Mouse (Mus musculus): Measurements from ENCODE around the gene Dock11. TPM values are rescaled to one million over a fixed set of nuclear protein-coding genes. Genes with fewer than 3 reads are reported as not detected.
A peak's percentile ranks its signal among the peaks of the same experiment; 100 is the strongest.

The Dock11 gene
- 6.1 and 6.9 TPM in 2 replicates for polyA plus RNA-seq (2015; fragmentation: Nextera tagmentation; extraction: Ambion mirVana)

- Histone ChIP-seq H3K27ac (ENCODE audit: low read length) (no peak within 1 kb of the TSS), H3K4me2 (ENCODE audit: low read depth, low read length) (peak within 1 kb of the TSS; percentile 58), H3K4me1 (ENCODE audit: control insufficient read depth, insufficient read depth, low read length) (no peaks in the 10 kb centered on the region), H3K4me3 (ENCODE audit: low read length) (peak within 1 kb of the TSS; percentile 58), H3K36me3 (ENCODE audit: control insufficient read depth, insufficient read depth, low read length) (no peaks in the 10 kb centered on the region), H3K27me3 (replicated peaks; ENCODE audit: control insufficient read depth, insufficient read depth, low read length) (no peaks in the 10 kb centered on the region), H3K9ac (ENCODE audit: low read depth, low read length) (peak within 1 kb of the TSS; percentile 67), H3K9me3 (ENCODE audit: control insufficient read depth, low read length) (no peaks in the 10 kb centered on the region)
- ATAC-seq = peak; percentile 95
- WGBS = 17% methylated on average over 32 of the region's 38 CpGs
Observed at GRCm38 (mm10) chrX:35888087-35888895, at the start of gene Dock11. TSS of gene Dock11 (plus strand) at chrX:35888832.

GRCm38 (mm10) chrX:35879703-35880102 lies 8.9 kb upstream of the Dock11 start:
- Histone ChIP-seq H3K27ac (ENCODE audit: low read length) (no peak overlapping the region), H3K9ac (ENCODE audit: low read depth, low read length) (no peak overlapping the region), H3K27me3 (replicated peaks; ENCODE audit: control insufficient read depth, insufficient read depth, low read length) (no peaks in the 10 kb centered on the region), H3K4me3 (ENCODE audit: low read length) (no peak overlapping the region), H3K9me3 (ENCODE audit: control insufficient read depth, low read length) (no peaks in the 10 kb centered on the region), H3K4me1 (ENCODE audit: control insufficient read depth, insufficient read depth, low read length) (no peaks in the 10 kb centered on the region), H3K4me2 (ENCODE audit: low read depth, low read length) (no peak overlapping the region), H3K36me3 (ENCODE audit: control insufficient read depth, insufficient read depth, low read length) (no peaks in the 10 kb centered on the region)
- ATAC-seq = no peak
- 70% methylated on average over 1 of the region's 1 CpGs for WGBS

GRCm38 (mm10) chrX:35888945-35889799 lies 540 bp downstream of the Dock11 start:
- Histone ChIP-seq H3K4me3 (ENCODE audit: low read length) (peak overlapping the region; percentile 58), H3K36me3 (ENCODE audit: control insufficient read depth, insufficient read depth, low read length) (no peaks in the 10 kb centered on the region), H3K4me2 (ENCODE audit: low read depth, low read length) (peak overlapping the region; percentile 58), H3K27me3 (replicated peaks; ENCODE audit: control insufficient read depth, insufficient read depth, low read length) (no peaks in the 10 kb centered on the region), H3K9ac (ENCODE audit: low read depth, low read length) (peak overlapping the region; percentile 67), H3K4me1 (ENCODE audit: control insufficient read depth, insufficient read depth, low read length) (no peaks in the 10 kb centered on the region), H3K9me3 (ENCODE audit: control insufficient read depth, low read length) (no peaks in the 10 kb centered on the region), H3K27ac (ENCODE audit: low read length) (no peak overlapping the region)
- 14% methylated on average over 46 of the region's 58 CpGs for WGBS
- peak; percentile 72 for ATAC-seq

GRCm38 (mm10) chrX:35889800-35890106 lies 1.1 kb downstream of the Dock11 start:
- peak; percentile 4; the same call in 1 of the 2 replicates for ATAC-seq
- Histone ChIP-seq H3K4me3 (ENCODE audit: low read length) (peak overlapping the region; percentile 58), H3K27ac (ENCODE audit: low read length) (no peak overlapping the region), H3K9ac (ENCODE audit: low read depth, low read length) (peak overlapping the region; percentile 67), H3K9me3 (ENCODE audit: control insufficient read depth, low read length) (no peaks in the 10 kb centered on the region), H3K4me1 (ENCODE audit: control insufficient read depth, insufficient read depth, low read length) (no peaks in the 10 kb centered on the region), H3K36me3 (ENCODE audit: control insufficient read depth, insufficient read depth, low read length) (no peaks in the 10 kb centered on the region), H3K27me3 (replicated peaks; ENCODE audit: control insufficient read depth, insufficient read depth, low read length) (no peaks in the 10 kb centered on the region), H3K4me2 (ENCODE audit: low read depth, low read length) (peak overlapping the region; percentile 58)
- WGBS = 10% methylated on average over 8 of the region's 8 CpGs

- H3K27me3 ChIP-seq (replicated peaks; ENCODE audit: control insufficient read depth, insufficient read depth, low read length) = no peaks in the 10 kb centered on the region
- no peaks in the 10 kb centered on the region for H3K4me1 ChIP-seq (ENCODE audit: control insufficient read depth, insufficient read depth, low read length)
- no peak overlapping the region for H3K4me3 ChIP-seq (ENCODE audit: low read length)
- no peaks in the 10 kb centered on the region for H3K9me3 ChIP-seq (ENCODE audit: control insufficient read depth, low read length)
- no peak overlapping the region for H3K9ac ChIP-seq (ENCODE audit: low read depth, low read length)
- WGBS = 71% methylated on average over 5 of the region's 5 CpGs
- no peak overlapping the region for H3K27ac ChIP-seq (ENCODE audit: low read length)
- H3K36me3 ChIP-seq (ENCODE audit: control insufficient read depth, insufficient read depth, low read length) = no peaks in the 10 kb centered on the region
- H3K4me2 ChIP-seq (ENCODE audit: low read depth, low read length) = no peak overlapping the region
- ATAC-seq = no peak
Observed at GRCm38 (mm10) chrX:35891534-35892125, 3.0 kb downstream of the Dock11 start.

GRCm38 (mm10) chrX:35892377-35892776 lies 3.7 kb downstream of the Dock11 start:
- Histone ChIP-seq H3K9me3 (ENCODE audit: control insufficient read depth, low read length) (no peaks in the 10 kb centered on the region), H3K9ac (ENCODE audit: low read depth, low read length) (no peak overlapping the region), H3K36me3 (ENCODE audit: control insufficient read depth, insufficient read depth, low read length) (no peaks in the 10 kb centered on the region), H3K4me1 (ENCODE audit: control insufficient read depth, insufficient read depth, low read length) (no peaks in the 10 kb centered on the region), H3K27me3 (replicated peaks; ENCODE audit: control insufficient read depth, insufficient read depth, low read length) (no peaks in the 10 kb centered on the region), H3K4me3 (ENCODE audit: low read length) (no peak overlapping the region), H3K4me2 (ENCODE audit: low read depth, low read length) (no peak overlapping the region), H3K27ac (ENCODE audit: low read length) (no peak overlapping the region)
- no peak for ATAC-seq
- 73% methylated on average over 5 of the region's 5 CpGs for WGBS

GRCm38 (mm10) chrX:35897648-35898500 lies 9.2 kb downstream of the Dock11 start:
- ATAC-seq = no peak
- H3K4me2 ChIP-seq (ENCODE audit: low read depth, low read length) = no peak overlapping the region
- H3K9me3 ChIP-seq (ENCODE audit: control insufficient read depth, low read length) = no peaks in the 10 kb centered on the region
- no peak overlapping the region for H3K9ac ChIP-seq (ENCODE audit: low read depth, low read length)
- no peak overlapping the region for H3K4me3 ChIP-seq (ENCODE audit: low read length)
- H3K27me3 ChIP-seq (replicated peaks; ENCODE audit: control insufficient read depth, insufficient read depth, low read length) = no peaks in the 10 kb centered on the region
- WGBS = 84% methylated on average over 11 of the region's 11 CpGs
- no peak overlapping the region for H3K27ac ChIP-seq (ENCODE audit: low read length)
- H3K4me1 ChIP-seq (ENCODE audit: control insufficient read depth, insufficient read depth, low read length) = no peaks in the 10 kb centered on the region
- no peaks in the 10 kb centered on the region for H3K36me3 ChIP-seq (ENCODE audit: control insufficient read depth, insufficient read depth, low read length)

GRCm38 (mm10) chrX:35898501-35898766 lies 9.8 kb downstream of the Dock11 start:
- 96% methylated on average over 2 of the region's 2 CpGs for WGBS
- no peak overlapping the region for H3K4me3 ChIP-seq (ENCODE audit: low read length)

GRCm38 (mm10) chrX:35904352-35904751 lies 15.7 kb downstream of the Dock11 start:
- no peaks in the 10 kb centered on the region for H3K4me1 ChIP-seq (ENCODE audit: control insufficient read depth, insufficient read depth, low read length)
- ATAC-seq = no peak
- no peaks in the 10 kb centered on the region for H3K9me3 ChIP-seq (ENCODE audit: control insufficient read depth, low read length)
- no peak overlapping the region for H3K27ac ChIP-seq (ENCODE audit: low read length)
- no peak overlapping the region for H3K4me2 ChIP-seq (ENCODE audit: low read depth, low read length)
- H3K27me3 ChIP-seq (replicated peaks; ENCODE audit: control insufficient read depth, insufficient read depth, low read length) = no peaks in the 10 kb centered on the region
- no peaks in the 10 kb centered on the region for H3K36me3 ChIP-seq (ENCODE audit: control insufficient read depth, insufficient read depth, low read length)
- 66% methylated on average over 7 of the region's 7 CpGs for WGBS
- no peak overlapping the region for H3K9ac ChIP-seq (ENCODE audit: low read depth, low read length)
- no peak overlapping the region for H3K4me3 ChIP-seq (ENCODE audit: low read length)

More at GRCm38 (mm10) chrX:35898501-35898766, 9.8 kb downstream of the Dock11 start:
- no peak for ATAC-seq
- Histone ChIP-seq H3K27me3 (replicated peaks; ENCODE audit: control insufficient read depth, insufficient read depth, low read length) (no peaks in the 10 kb centered on the region), H3K27ac (ENCODE audit: low read length) (no peak overlapping the region), H3K9ac (ENCODE audit: low read depth, low read length) (no peak overlapping the region), H3K9me3 (ENCODE audit: control insufficient read depth, low read length) (no peaks in the 10 kb centered on the region), H3K4me1 (ENCODE audit: control insufficient read depth, insufficient read depth, low read length) (no peaks in the 10 kb centered on the region), H3K36me3 (ENCODE audit: control insufficient read depth, insufficient read depth, low read length) (no peaks in the 10 kb centered on the region), H3K4me2 (ENCODE audit: low read depth, low read length) (no peak overlapping the region)

Measured in intestine, embryonic 16.5 days (tissue).